Mouse (Mus musculus) heart, embryonic 13.5 days (tissue): ENCODE measurements around the gene Ncoa1. TPM values are rescaled to one million over a fixed set of nuclear protein-coding genes. Genes with fewer than 3 reads are reported as not detected.
"Not testable (repeated sequence)": the region's sequence is repeated elsewhere in the genome, so short reads cannot be mapped to it uniquely, and the experiment has no call there.

ENCODE experiments used
- ATAC-seq: fragments of 200-750 bp; cut with Nextera tagmentation; 2 replicates; pipeline ENCODE4 v1.8.0; 2017; ENCODE audit warnings: moderate TSS enrichment; ENCODE audit not compliant: insufficient number of reproducible peaks, low FRiP score, low TSS enrichment; ENCODE audit errors: extremely low read depth
- H3K27ac ChIP-seq: fragments of 300-500 bp; sonication (generic); replicated peaks from 2 replicates; pipeline ENCODE4 v1.5.1; 2015; ENCODE audit warnings: moderate library complexity, mild to moderate bottlenecking, inconsistent platforms
- H3K27me3 ChIP-seq: fragments of 300-500 bp; sonication (generic); replicated peaks from 2 replicates; pipeline ENCODE4 v1.6.1; 2015; ENCODE audit warnings: mild to moderate bottlenecking, inconsistent platforms
- H3K36me3 ChIP-seq: fragments of 300-500 bp; sonication (generic); 2 replicates; pipeline ENCODE4 v1.6.1; 2015; ENCODE audit warnings: mild to moderate bottlenecking, inconsistent platforms
- H3K4me1 ChIP-seq: fragments of 300-500 bp; sonication (generic); 2 replicates; pipeline ENCODE4 v1.6.1; 2015; ENCODE audit warnings: inconsistent platforms
- H3K4me2 ChIP-seq: fragments of 300-500 bp; sonication (generic); 2 replicates; pipeline ENCODE4 v1.6.1; 2015; ENCODE audit warnings: inconsistent platforms, mild to moderate bottlenecking, moderate library complexity
- H3K4me3 ChIP-seq: fragments of 300-500 bp; sonication (generic); 2 replicates; pipeline ENCODE4 v1.5.1; 2015; ENCODE audit warnings: moderate library complexity, mild to moderate bottlenecking, inconsistent platforms
- H3K9ac ChIP-seq: fragments of 300-500 bp; sonication (generic); 2 replicates; pipeline ENCODE4 v1.6.1; 2015; ENCODE audit warnings: inconsistent platforms, mild to moderate bottlenecking, moderate library complexity
- H3K9me3 ChIP-seq: fragments of 300-500 bp; sonication (generic); 2 replicates; pipeline ENCODE4 v1.6.1; 2016; ENCODE audit warnings: inconsistent platforms
- WGBS: fragments of 180-500 bp; shearing (Covaris S2); methylation state at CpG from one replicate; pipeline ENCODE4 v1.1.7; 2015; ENCODE audit warnings: mixed read lengths; 5-methylcytosine and 5-hydroxymethylcytosine counted together
- polyA plus RNA-seq: library from polyadenylated mRNA; unstranded; fragments of >200 nt; fragmentation: Nextera tagmentation; extraction: Ambion mirVana; gene quantifications from 2 replicates; pipeline ENCODE4 v1.2.1, GENCODE M21; 2015

Ncoa1 gene
- polyA plus RNA-seq, 1 experiment from 2014 or later, result 4.4 TPM

DNA sequence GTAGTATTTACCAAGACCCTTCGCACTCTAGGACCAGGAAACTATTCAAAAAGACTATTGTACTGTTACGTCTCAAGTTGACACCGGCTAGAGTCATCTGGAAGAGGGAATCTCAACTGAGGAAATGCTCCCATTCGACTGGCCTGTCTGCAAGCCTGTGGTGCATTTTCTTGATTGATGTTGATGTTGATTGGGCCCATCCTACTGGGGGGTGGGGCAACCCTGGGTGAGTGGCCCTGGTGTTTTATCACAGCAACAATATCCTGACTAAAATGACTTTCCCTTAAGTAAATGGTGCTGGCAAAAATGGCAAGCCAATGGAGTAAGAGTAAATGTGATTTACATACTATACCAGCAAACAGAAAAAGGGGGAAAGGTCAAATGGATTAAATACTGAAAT lies 85.7 kb downstream of the Ncoa1 start:
- WGBS, result 46% methylated on average over 4 of the region's 4 CpGs

DNA sequence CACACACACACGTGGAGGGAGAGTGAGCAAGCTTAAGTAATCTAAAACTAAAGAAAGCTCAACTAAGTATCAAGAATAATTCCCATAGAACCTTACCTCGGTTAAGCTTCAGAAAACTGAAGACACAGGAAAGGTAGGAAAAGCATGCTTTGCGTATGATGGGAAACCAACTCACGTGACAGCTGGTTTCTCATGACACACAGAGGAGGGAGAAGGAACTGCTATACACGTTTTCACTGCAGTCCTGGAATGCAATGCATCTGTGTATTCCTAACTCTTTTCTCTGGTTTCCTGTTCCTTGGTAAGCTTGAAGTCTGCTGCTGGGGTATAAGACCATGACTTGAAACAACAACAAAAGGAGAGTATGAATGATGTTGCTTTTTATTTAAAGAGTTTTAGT lies 86.3 kb downstream of the Ncoa1 start:
- Histone ChIP-seq H3K4me1 (peaks cover 24% of the 10 kb centered on the region), H3K4me2 (no peak overlapping the region), H3K9ac (no peak overlapping the region), H3K27ac (no peak overlapping the region), H3K27me3 (no peaks in the 10 kb centered on the region), H3K4me3 (no peak overlapping the region), H3K36me3 (no peaks in the 10 kb centered on the region), H3K9me3 (no peaks in the 10 kb centered on the region)
- 54% methylated on average over 5 of the region's 5 CpGs for WGBS
- ATAC-seq, result no peak

More for the DNA sequence above, 85.7 kb downstream of the Ncoa1 start:
- ATAC-seq, result no peak
- Histone ChIP-seq H3K27ac (no peak overlapping the region), H3K4me1 (peaks cover 19% of the 10 kb centered on the region), H3K27me3 (no peaks in the 10 kb centered on the region), H3K36me3 (no peaks in the 10 kb centered on the region), H3K9ac (no peak overlapping the region), H3K4me3 (no peak overlapping the region), H3K9me3 (no peaks in the 10 kb centered on the region), H3K4me2 (no peak overlapping the region)

DNA sequence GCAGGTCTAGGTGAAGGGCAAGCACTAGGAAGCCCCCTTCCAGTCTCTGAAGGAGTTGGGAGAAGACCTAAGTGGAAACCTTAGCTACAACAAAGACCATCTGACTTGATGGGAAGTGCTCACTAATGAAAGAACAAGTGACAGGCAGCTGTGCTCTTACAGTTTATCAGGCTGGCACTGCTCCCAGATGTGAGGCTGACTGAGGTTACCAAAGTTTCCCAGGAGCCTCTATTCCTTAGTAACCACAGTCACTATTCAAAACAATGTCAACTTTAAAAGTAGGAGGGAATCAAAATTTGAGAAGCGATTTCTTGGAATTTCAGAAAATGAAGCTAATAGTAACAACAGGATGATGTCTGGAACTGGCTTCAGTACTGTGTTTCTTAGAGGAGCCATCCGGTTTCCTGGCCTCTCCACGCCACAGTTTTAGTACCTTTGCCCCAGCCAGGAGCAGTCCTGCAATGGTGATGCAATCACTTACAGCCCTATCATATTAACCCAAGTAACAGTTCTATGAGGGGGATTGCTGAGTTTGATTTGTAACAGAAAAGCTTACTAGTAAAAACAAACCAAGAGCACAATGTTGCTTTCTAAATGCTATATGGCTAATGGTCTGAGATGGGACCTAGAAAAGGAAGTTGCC lies 90.8 kb downstream of the Ncoa1 start:
- no peak overlapping the region for H3K9ac ChIP-seq
- no peak overlapping the region for H3K27ac ChIP-seq
- WGBS, result 83% methylated on average over 3 of the region's 3 CpGs
- H3K4me3 ChIP-seq, result no peak overlapping the region
- no peaks in the 10 kb centered on the region for H3K9me3 ChIP-seq
- H3K4me2 ChIP-seq, result no peak overlapping the region
- no peaks in the 10 kb centered on the region for H3K27me3 ChIP-seq
- no peak for ATAC-seq
- peaks cover 23% of the 10 kb centered on the region for H3K4me1 ChIP-seq
- H3K36me3 ChIP-seq, result no peaks in the 10 kb centered on the region

DNA sequence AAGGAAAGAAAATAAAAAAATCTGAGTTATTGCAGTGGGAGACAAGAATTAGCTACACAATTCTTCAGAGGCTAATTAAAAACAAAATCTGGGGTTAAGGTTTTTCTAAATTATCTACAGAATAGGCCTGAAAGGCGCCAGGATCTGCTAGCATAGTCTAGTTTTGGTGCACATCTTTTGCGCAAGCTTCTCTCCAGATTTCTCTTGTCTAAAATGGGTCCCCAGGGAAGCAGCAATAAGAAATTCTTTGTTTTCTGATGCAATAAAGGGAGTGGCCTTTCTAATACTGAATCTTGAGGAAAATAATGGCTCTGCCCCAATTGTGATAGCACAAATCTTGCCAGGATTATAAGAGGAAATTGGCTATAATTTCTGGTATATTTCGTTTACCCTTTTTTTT lies 93.9 kb downstream of the Ncoa1 start:
- no peaks in the 10 kb centered on the region for H3K36me3 ChIP-seq
- H3K4me3 ChIP-seq, result no peak overlapping the region
- no peaks in the 10 kb centered on the region for H3K27me3 ChIP-seq
- no peak overlapping the region for H3K27ac ChIP-seq
- H3K9me3 ChIP-seq, result no peaks in the 10 kb centered on the region
- peaks cover 18% of the 10 kb centered on the region for H3K4me1 ChIP-seq
- H3K9ac ChIP-seq, result no peak overlapping the region
- no peak for ATAC-seq
- 81% methylated on average over 3 of the region's 3 CpGs for WGBS
- no peak overlapping the region for H3K4me2 ChIP-seq

DNA sequence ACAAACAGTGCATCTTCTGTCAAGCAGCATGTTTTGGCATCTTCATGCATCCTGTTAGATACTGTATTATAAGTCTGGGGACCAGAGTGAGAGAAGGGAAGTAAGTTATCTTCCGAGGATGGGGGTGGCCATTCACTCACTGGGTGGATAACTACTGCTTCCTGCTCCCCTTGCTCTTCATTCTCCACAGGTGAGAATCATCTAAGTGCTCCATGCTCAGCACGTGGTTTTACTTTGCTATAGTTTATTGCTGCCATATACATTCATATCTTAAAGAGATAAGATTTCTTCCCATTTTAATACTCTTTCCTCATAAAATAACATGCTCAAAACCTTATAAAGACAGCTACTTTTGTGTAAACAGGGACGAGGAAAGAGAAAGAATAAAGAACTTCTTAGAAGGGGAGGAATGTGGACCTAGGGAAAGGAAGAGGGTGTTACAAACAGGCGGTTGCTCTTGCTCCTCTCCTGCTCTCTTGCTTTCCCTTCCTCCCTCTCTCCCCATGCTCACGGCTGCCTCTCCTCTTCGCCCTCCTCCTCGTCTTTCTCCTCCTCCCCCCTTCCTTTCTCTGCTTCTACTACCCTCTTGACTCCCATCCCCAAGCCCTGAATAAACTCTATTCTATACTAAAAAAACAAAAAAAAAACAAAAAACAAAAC lies 97.6 kb downstream of the Ncoa1 start:
- no peaks in the 10 kb centered on the region for H3K9me3 ChIP-seq
- WGBS, result 41% methylated on average over 7 of the region's 7 CpGs
- H3K4me1 ChIP-seq, result peaks cover 17% of the 10 kb centered on the region
- H3K27ac ChIP-seq, result no peak overlapping the region
- H3K4me3 ChIP-seq, result no peak overlapping the region
- ATAC-seq, result no peak
- H3K36me3 ChIP-seq, result no peaks in the 10 kb centered on the region
- H3K9ac ChIP-seq, result no peak overlapping the region
- H3K4me2 ChIP-seq, result no peak overlapping the region
- no peaks in the 10 kb centered on the region for H3K27me3 ChIP-seq

DNA sequence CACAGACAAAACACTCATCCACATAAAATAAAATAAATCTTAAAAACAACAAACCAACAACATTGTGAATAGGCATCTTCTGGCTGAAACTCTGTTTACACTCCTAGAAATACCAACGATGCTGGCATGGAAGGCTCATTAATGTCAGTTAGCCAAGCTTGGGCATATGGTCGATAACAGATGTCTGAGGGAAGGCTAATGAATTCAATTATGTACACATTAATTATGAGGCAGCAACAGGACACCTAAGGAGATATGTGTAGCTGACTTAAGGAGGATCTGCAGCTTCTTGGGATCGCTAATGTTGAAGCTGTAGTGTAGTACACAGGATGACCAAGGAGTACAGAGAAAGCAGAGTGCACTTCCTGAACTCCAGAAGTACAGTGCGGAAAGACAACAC lies 100.5 kb downstream of the Ncoa1 start:
- 87% methylated on average over 4 of the region's 4 CpGs for WGBS
- Histone ChIP-seq H3K4me3 (no peak overlapping the region), H3K9ac (no peak overlapping the region), H3K36me3 (no peaks in the 10 kb centered on the region), H3K27ac (no peak overlapping the region), H3K4me2 (no peak overlapping the region), H3K9me3 (no peaks in the 10 kb centered on the region), H3K27me3 (no peaks in the 10 kb centered on the region), H3K4me1 (peaks cover 17% of the 10 kb centered on the region)
- ATAC-seq, result no peak

DNA sequence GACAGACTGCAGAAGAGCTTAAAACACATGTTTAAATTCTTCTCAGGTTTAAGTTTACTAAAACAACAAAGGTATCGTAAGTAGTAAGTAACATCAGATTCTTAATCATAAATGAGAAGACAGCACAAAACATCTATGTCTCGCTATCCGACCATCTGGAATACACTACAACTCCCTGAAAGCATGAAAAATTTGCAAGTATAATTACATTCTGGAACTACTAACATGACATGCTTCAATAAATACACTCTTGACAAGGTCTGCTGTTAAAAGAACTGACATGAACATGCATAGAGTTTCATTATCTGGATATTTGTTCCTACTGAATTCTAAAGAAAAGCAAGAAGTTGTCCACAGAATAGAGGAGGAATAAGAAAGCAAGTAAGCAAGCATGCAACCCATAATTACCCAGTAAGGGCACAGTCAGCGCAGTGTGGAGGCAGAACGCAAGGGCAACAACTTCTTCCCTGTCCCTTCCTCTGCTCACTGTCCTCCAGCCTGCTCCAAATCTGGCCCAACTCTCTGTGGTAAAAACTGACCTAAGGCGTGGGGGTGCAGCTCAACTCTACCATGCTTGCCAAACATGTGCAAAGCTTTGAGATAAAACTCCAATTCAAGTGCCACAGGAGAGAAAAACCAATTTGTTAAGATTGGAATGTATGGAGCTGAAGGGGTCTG lies 102.0 kb downstream of the Ncoa1 start:
- WGBS, result 78% methylated on average over 6 of the region's 6 CpGs
- Histone ChIP-seq H3K4me1 (peaks cover 17% of the 10 kb centered on the region), H3K36me3 (no peaks in the 10 kb centered on the region), H3K9me3 (no peaks in the 10 kb centered on the region), H3K27ac (no peak overlapping the region), H3K4me2 (no peak overlapping the region), H3K27me3 (no peaks in the 10 kb centered on the region), H3K4me3 (no peak overlapping the region), H3K9ac (no peak overlapping the region)
- ATAC-seq, result no peak

DNA sequence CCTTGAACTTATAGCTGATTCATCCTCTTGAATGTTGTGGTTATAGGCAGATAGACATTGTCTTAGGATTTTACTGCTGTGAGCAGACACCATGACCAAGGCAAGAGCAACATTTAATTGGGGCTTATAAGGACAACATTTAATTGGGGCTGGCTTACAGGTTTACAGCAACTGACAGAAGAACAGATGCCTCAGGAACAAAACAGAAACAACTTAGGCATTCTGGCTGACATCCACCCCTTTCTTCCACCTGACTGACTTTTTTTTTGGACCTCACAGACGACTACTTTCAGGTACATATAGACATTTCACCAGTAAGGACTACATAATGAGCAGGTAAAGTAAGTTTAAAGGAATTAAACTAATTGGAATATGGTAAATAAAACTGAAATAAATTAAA lies 105.6 kb downstream of the Ncoa1 start:
- H3K9me3 ChIP-seq, result no peaks in the 10 kb centered on the region
- WGBS, result 79% methylated on average over 1 of the region's 1 CpGs
- ATAC-seq, result no peak

DNA sequence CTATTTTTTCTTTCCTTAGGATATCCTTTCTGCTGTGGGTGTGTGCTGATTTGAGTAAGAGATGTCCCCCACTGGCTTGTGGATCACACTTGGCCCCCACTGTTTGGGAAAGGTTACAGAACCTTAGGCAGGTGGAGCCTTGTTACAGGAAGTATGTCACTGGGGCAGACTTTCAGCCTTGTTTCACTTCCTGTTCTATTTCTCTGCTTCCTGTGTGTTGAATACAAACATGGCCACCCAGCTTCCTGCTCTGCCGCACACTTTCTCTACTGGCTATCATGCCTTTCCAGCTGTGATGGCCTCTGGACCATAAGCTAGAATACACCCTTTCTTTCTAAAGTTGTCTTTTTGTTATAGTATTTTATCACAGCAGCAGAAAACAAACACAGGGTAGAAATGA lies 111.0 kb downstream of the Ncoa1 start:
- Histone ChIP-seq H3K27me3 (no peaks in the 10 kb centered on the region), H3K4me2 (no peak overlapping the region), H3K4me3 (no peak overlapping the region), H3K9ac (no peak overlapping the region), H3K27ac (no peak overlapping the region), H3K4me1 (no peaks in the 10 kb centered on the region), H3K36me3 (no peaks in the 10 kb centered on the region), H3K9me3 (no peaks in the 10 kb centered on the region)
- WGBS, result 57% methylated on average over 1 of the region's 1 CpGs
- no peak for ATAC-seq

More for the DNA sequence above, 105.6 kb downstream of the Ncoa1 start:
- Histone ChIP-seq H3K4me3 (no peak overlapping the region), H3K36me3 (no peaks in the 10 kb centered on the region), H3K4me1 (peaks cover 14% of the 10 kb centered on the region), H3K27me3 (no peaks in the 10 kb centered on the region), H3K4me2 (no peak overlapping the region), H3K9ac (no peak overlapping the region), H3K27ac (no peak overlapping the region)

DNA sequence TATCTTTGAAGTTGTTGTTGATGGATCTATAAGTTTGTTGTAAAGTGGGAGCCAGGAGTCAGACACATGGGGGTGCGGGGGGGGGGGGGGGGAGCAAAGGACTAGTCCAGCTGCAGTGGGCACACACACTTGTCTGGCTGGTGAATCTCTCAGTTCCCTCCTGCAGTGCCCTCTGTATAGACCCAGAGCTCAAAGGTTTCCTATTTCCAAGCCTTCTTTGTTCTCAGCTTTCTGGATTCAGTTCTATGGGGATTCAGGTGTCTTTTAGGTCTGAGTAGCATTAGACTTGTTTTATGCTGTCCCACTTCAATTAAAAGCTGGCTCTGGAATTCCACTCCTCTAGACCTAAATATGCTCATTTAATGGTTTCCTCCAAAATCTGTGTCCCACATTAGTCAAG lies 117.5 kb downstream of the Ncoa1 start:
- H3K4me2 ChIP-seq, result no peak overlapping the region
- no peaks in the 10 kb centered on the region for H3K27me3 ChIP-seq
- H3K9me3 ChIP-seq, result no peaks in the 10 kb centered on the region
- H3K36me3 ChIP-seq, result no peaks in the 10 kb centered on the region
- peaks cover 10% of the 10 kb centered on the region for H3K4me1 ChIP-seq
- no CpG with 5 or more reads among the region's 1 CpGs for WGBS
- ATAC-seq, result no peak
- H3K27ac ChIP-seq, result no peak overlapping the region
- no peak overlapping the region for H3K4me3 ChIP-seq
- no peak overlapping the region for H3K9ac ChIP-seq

DNA sequence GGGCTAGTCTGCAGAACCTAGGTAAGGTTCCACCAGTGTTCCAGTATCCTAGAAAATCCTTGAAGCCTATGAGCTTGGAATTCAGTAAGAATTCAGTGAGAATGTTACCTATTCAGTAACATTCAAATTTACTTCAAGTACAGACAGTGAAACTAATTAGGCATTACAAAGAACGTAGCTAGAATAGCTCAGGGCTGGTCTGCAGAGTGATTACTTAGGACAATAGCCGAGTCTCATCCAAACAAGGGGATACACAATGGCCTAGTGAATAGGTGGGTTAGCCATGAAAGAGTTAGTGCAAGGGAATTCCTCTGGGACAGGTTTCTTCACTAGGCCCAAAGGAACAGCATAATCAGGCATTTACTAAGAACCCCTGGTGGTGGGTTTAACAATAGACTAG lies 118.3 kb downstream of the Ncoa1 start:
- H3K9me3 ChIP-seq, H3K36me3 ChIP-seq, ATAC-seq, H3K9ac ChIP-seq, H3K27ac ChIP-seq, H3K4me3 ChIP-seq, H3K4me2 ChIP-seq, H3K27me3 ChIP-seq: not testable (repeated sequence)
- H3K4me1 ChIP-seq, result peaks cover 10% of the 10 kb centered on the region
- 82% methylated on average over 2 of the region's 2 CpGs for WGBS

DNA sequence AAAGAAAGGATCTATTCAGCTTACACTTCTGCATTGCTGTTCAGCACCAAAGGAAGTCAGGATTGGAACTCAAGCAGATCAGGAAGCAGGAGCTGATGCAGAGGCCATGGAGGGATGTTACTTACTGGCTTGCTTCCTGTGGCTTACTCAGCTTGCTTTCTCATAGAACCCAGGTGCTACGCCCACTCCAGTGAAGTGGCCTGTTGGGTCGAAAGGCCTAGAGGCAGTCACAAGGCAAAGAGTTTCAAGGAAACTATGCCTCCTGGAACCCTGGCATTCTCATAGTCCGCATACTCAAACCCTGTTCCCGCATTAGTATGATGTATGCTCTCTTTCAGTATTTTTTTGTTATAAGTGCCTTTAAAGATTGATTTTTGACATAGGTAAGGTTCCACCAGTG lies 118.9 kb downstream of the Ncoa1 start:
- Histone ChIP-seq H3K27ac (no peak overlapping the region), H3K36me3 (peaks cover 2% of the 10 kb centered on the region), H3K27me3 (no peaks in the 10 kb centered on the region), H3K4me3 (no peak overlapping the region), H3K4me2 (no peak overlapping the region), H3K9ac (no peak overlapping the region), H3K9me3 (no peaks in the 10 kb centered on the region), H3K4me1 (peaks cover 10% of the 10 kb centered on the region)
- no peak for ATAC-seq
- WGBS, result 88% methylated on average over 4 of the region's 4 CpGs
